Mouse (Mus musculus) embryonic facial prominence, embryonic 11.5 days (tissue): Measurements from ENCODE around the gene Gng2. TPM values are rescaled to one million over a fixed set of nuclear protein-coding genes. Genes with fewer than 3 reads are reported as not detected.

Experiments
- ATAC-seq: fragments of 200-750 bp; cut with Nextera tagmentation; replicated peaks from 2 replicates; pipeline ENCODE4 v1.8.0; 2017; ENCODE audit warnings: low read depth; ENCODE audit not compliant: insufficient number of reproducible peaks, low FRiP score, low TSS enrichment
- DNase-seq: peaks from one replicate; pipeline ENCODE4 v3.0.0-alpha.2; 2015; ENCODE audit warnings: low spot score
- H3K27ac ChIP-seq: fragments of 300-500 bp; sonication (generic); replicated peaks from 2 replicates; pipeline ENCODE4 v1.5.1; 2014; ENCODE audit warnings: mild to moderate bottlenecking, low read depth, low read length, control low read depth
- H3K27me3 ChIP-seq: fragments of 300-500 bp; sonication (generic); 2 replicates; pipeline ENCODE4 v1.6.1; 2014; ENCODE audit warnings: mild to moderate bottlenecking, low read length, moderate library complexity, mixed read lengths; ENCODE audit not compliant: control insufficient read depth, insufficient read depth
- H3K36me3 ChIP-seq: fragments of 300-500 bp; sonication (generic); replicated peaks from 2 replicates; pipeline ENCODE4 v1.6.1; 2014; ENCODE audit warnings: low read depth, mild to moderate bottlenecking, low read length, moderate library complexity, mixed read lengths; ENCODE audit not compliant: control insufficient read depth, insufficient read depth
- H3K4me1 ChIP-seq: fragments of 300-500 bp; sonication (generic); 2 replicates; pipeline ENCODE4 v1.6.1; 2014; ENCODE audit warnings: low read length, mixed read lengths; ENCODE audit not compliant: control insufficient read depth, insufficient read depth
- H3K4me2 ChIP-seq: fragments of 300-500 bp; sonication (generic); 2 replicates; pipeline ENCODE4 v1.6.1; 2014; ENCODE audit warnings: low read depth, mild to moderate bottlenecking, control low read depth, low read length, moderate library complexity
- H3K4me3 ChIP-seq: fragments of 300-500 bp; sonication (generic); 2 replicates; pipeline ENCODE4 v1.5.1; 2014; ENCODE audit warnings: low read depth, low read length, control low read depth
- H3K9ac ChIP-seq: fragments of 300-500 bp; sonication (generic); replicated peaks from 2 replicates; pipeline ENCODE4 v1.6.1; 2014; ENCODE audit warnings: mild to moderate bottlenecking, control low read depth, low read length
- H3K9me3 ChIP-seq: fragments of 300-500 bp; sonication (generic); replicated peaks from 2 replicates; pipeline ENCODE4 v1.6.1; 2016; ENCODE audit warnings: mild to moderate bottlenecking, low read length, inconsistent platforms, mixed read lengths; ENCODE audit not compliant: control insufficient read depth
- WGBS: fragments of 180-500 bp; shearing (Covaris S2); extraction: QIAGEN DNeasy Blood & Tissue Kit; methylation state at CpG from one replicate; pipeline ENCODE4 v1.1.7; 2014; 5-methylcytosine and 5-hydroxymethylcytosine counted together
- polyA plus RNA-seq: library from polyadenylated mRNA; unstranded; fragments of >200 nt; fragmentation: Nextera tagmentation; extraction: Ambion mirVana; gene quantifications from 2 replicates; pipeline ENCODE4 v1.2.1, GENCODE M21; 2014

Gene Gng2
- polyA plus RNA-seq, 1 experiment from 2014 or later: 73.6 TPM

GRCm38 (mm10) chr14:19925157-19925556 is 52.3 kb downstream of the Gng2 start:
- no peak overlapping the region for H3K9ac ChIP-seq
- no peak for ATAC-seq
- H3K9me3 ChIP-seq: no peaks in the 10 kb centered on the region
- no peaks in the 10 kb centered on the region; the same call in 1 of the 2 replicates for H3K36me3 ChIP-seq
- no peak for DNase-seq
- H3K4me2 ChIP-seq: no peak overlapping the region
- no peaks in the 10 kb centered on the region for H3K27me3 ChIP-seq
- H3K27ac ChIP-seq: no peak overlapping the region
- WGBS: 72% methylated on average over 6 of the region's 6 CpGs
- no peak overlapping the region for H3K4me3 ChIP-seq
- H3K4me1 ChIP-seq: no peaks in the 10 kb centered on the region

GRCm38 (mm10) chr14:19924086-19924485 is 53.3 kb downstream of the Gng2 start:
- DNase-seq (no peak), ATAC-seq (no peak)
- 95% methylated on average over 2 of the region's 2 CpGs for WGBS
- no peak overlapping the region for H3K9ac ChIP-seq
- no peak overlapping the region for H3K27ac ChIP-seq
- no peaks in the 10 kb centered on the region; the same call in 1 of the 2 replicates for H3K36me3 ChIP-seq
- H3K4me2 ChIP-seq: no peak overlapping the region
- no peaks in the 10 kb centered on the region for H3K9me3 ChIP-seq
- H3K4me1 ChIP-seq: no peaks in the 10 kb centered on the region
- H3K4me3 ChIP-seq: no peak overlapping the region
- no peaks in the 10 kb centered on the region for H3K27me3 ChIP-seq

- Histone ChIP-seq H3K4me3 (no peak overlapping the region), H3K4me2 (no peak overlapping the region), H3K27ac (no peak overlapping the region; the same call in 1 of the 2 replicates), H3K36me3 (no peaks in the 10 kb centered on the region; the same call in 1 of the 2 replicates), H3K9me3 (no peaks in the 10 kb centered on the region), H3K9ac (no peak overlapping the region), H3K27me3 (no peaks in the 10 kb centered on the region), H3K4me1 (no peaks in the 10 kb centered on the region)
- WGBS: 22% methylated on average over 13 of the region's 13 CpGs
- DNase-seq (peak; percentile 59), ATAC-seq (peak; percentile 91)
These were observed 57.2 kb downstream of the Gng2 start for GRCm38 (mm10) chr14:19920254-19920691.

GRCm38 (mm10) chr14:19919789-19920188 is 57.6 kb downstream of the Gng2 start:
- H3K4me1 ChIP-seq: no peaks in the 10 kb centered on the region
- H3K4me2 ChIP-seq: no peak overlapping the region

GRCm38 (mm10) chr14:19917534-19917933 is 59.9 kb downstream of the Gng2 start:
- no peaks in the 10 kb centered on the region for H3K27me3 ChIP-seq
- ATAC-seq (no peak), DNase-seq (no peak)
- H3K9ac ChIP-seq: no peak overlapping the region
- H3K4me2 ChIP-seq: no peak overlapping the region
- no peaks in the 10 kb centered on the region for H3K4me1 ChIP-seq
- H3K9me3 ChIP-seq: no peaks in the 10 kb centered on the region
- 92% methylated on average over 7 of the region's 7 CpGs for WGBS
- no peak overlapping the region for H3K27ac ChIP-seq
- H3K36me3 ChIP-seq: no peaks in the 10 kb centered on the region
- no peak overlapping the region for H3K4me3 ChIP-seq

More at GRCm38 (mm10) chr14:19919789-19920188, 57.6 kb downstream of the Gng2 start:
- no peak for DNase-seq
- Histone ChIP-seq H3K36me3 (no peaks in the 10 kb centered on the region; the same call in 1 of the 2 replicates), H3K27ac (peak overlapping the region; percentile 56; the same call in 1 of the 2 replicates), H3K27me3 (no peaks in the 10 kb centered on the region), H3K9ac (no peak overlapping the region), H3K4me3 (no peak overlapping the region), H3K9me3 (no peaks in the 10 kb centered on the region)
- no peak for ATAC-seq
- WGBS: 47% methylated on average over 7 of the region's 7 CpGs

GRCm38 (mm10) chr14:19916315-19916714 is 61.1 kb downstream of the Gng2 start:
- ATAC-seq: no peak
- Histone ChIP-seq H3K9ac (no peak overlapping the region), H3K4me3 (no peak overlapping the region), H3K27me3 (no peaks in the 10 kb centered on the region), H3K27ac (no peak overlapping the region), H3K9me3 (no peaks in the 10 kb centered on the region), H3K4me1 (no peaks in the 10 kb centered on the region), H3K36me3 (no peaks in the 10 kb centered on the region), H3K4me2 (no peak overlapping the region)
- 78% methylated on average over 2 of the region's 2 CpGs for WGBS
- no peak for DNase-seq

- no peak overlapping the region for H3K4me2 ChIP-seq
- H3K9me3 ChIP-seq: no peaks in the 10 kb centered on the region
- DNase-seq: no peak
- H3K4me3 ChIP-seq: no peak overlapping the region
- WGBS: 79% methylated on average over 3 of the region's 3 CpGs
- H3K4me1 ChIP-seq: no peaks in the 10 kb centered on the region
- H3K27ac ChIP-seq: no peak overlapping the region
- H3K9ac ChIP-seq: no peak overlapping the region
- no peaks in the 10 kb centered on the region for H3K27me3 ChIP-seq
- no peaks in the 10 kb centered on the region for H3K36me3 ChIP-seq
- no peak for ATAC-seq
These were observed 64.5 kb downstream of the Gng2 start for GRCm38 (mm10) chr14:19912891-19913290.

GRCm38 (mm10) chr14:19905615-19906014 is 71.8 kb downstream of the Gng2 start:
- H3K36me3 ChIP-seq: no peaks in the 10 kb centered on the region; the same call in 1 of the 2 replicates
- H3K4me2 ChIP-seq: no peak overlapping the region
- DNase-seq (no peak), ATAC-seq (no peak)
- H3K9me3 ChIP-seq: no peaks in the 10 kb centered on the region
- no peak overlapping the region for H3K4me3 ChIP-seq
- no peaks in the 10 kb centered on the region for H3K4me1 ChIP-seq
- H3K27me3 ChIP-seq: no peaks in the 10 kb centered on the region
- no peak overlapping the region for H3K27ac ChIP-seq
- no peak overlapping the region for H3K9ac ChIP-seq
- 82% methylated on average over 5 of the region's 5 CpGs for WGBS
